Mouse (Mus musculus): Measurements from ENCODE around the gene Rplp1. TPM values are rescaled to one million over a fixed set of nuclear protein-coding genes. Genes with fewer than 3 reads are reported as not detected.

Gene Rplp1
- polyA plus RNA-seq, 1 experiment, result 8,063 TPM

DNA sequence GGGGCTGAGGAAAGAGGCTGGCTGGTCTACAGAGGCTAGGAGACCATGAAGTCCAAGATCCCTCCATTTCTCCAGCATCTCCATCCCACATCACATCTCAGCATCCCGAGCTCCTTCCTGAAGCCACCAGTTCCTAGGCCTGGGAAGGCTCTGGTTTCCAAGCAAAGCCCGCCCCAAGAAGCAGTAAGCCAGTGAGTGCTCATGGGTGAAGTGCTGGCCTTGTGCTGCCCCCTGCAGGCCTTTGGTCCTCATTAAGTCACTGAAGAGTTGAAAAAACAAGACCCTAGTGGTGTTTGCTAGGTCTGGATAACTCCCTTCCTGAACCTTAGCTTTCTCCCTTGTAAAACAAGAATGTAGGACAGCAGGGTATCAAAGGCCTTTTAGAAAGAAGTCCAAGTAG is 35.5 kb downstream of the Rplp1 start:
- DNase-seq, result peak; percentile 64

DNA sequence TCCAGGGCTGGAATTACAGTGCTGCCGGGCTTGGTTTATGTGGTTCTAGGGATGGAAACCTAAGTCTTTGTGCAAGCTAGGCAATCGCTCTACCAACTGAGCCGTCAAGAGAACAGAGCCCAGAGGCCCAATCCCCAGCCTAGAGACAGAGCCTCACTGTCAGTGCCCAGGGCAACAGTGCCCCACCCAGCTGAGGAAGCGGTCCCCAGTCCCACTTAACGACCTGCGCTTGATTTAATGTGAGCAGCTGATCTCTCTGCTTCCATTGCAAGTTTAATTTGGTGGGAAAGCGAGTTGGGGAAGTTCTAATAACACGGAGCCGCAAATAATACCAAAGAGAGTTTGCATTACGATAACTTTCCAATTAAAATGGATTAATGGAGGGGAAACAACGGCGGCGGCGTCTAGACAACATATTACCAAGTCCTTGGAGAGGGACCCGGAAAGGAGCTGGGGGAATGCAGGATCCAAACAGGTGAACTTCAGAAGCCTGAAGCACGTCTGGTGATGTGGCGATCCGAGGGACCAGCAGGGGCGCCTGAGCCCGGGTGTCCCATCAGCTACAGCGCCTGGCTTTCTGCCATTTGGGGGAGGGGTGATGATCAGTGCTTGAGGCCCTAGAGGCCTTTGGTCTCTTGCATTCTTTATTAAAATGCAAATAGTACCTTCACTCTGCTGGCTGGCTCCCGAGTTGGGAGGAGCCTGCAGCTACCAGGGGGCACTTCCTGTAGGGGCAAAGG is 36.8 kb downstream of the Rplp1 start:
- 26% methylated on average over 22 of the region's 22 CpGs for WGBS

More for the DNA sequence above, 35.5 kb downstream of the Rplp1 start:
- no peaks in the 10 kb centered on the region for H3K36me3 ChIP-seq (ENCODE audit: control insufficient read depth, insufficient read depth, low read length)
- H3K4me1 ChIP-seq (ENCODE audit: control insufficient read depth, insufficient read depth, low read length), result no peaks in the 10 kb centered on the region
- 77% methylated on average over 2 of the region's 2 CpGs for WGBS
- H3K4me3 ChIP-seq (ENCODE audit: insufficient read depth, low read depth, low read length), result no peak overlapping the region
- no peak overlapping the region for H3K27ac ChIP-seq (ENCODE audit: insufficient read depth, low read depth, low read length)
- no peaks in the 10 kb centered on the region for H3K27me3 ChIP-seq (replicated peaks; ENCODE audit: control insufficient read depth, insufficient read depth, low read length)
- TF ChIP-seq POLR2A (IDR thresholded peaks at IDR 0.05; ENCODE audit: low read depth, low read length), result no peak
- TF ChIP-seq CTCF (conservative IDR thresholded peaks at IDR 0.05; ENCODE audit: insufficient read depth, insufficient read length, low read depth, low read length), result peak; percentile 59

DNA sequence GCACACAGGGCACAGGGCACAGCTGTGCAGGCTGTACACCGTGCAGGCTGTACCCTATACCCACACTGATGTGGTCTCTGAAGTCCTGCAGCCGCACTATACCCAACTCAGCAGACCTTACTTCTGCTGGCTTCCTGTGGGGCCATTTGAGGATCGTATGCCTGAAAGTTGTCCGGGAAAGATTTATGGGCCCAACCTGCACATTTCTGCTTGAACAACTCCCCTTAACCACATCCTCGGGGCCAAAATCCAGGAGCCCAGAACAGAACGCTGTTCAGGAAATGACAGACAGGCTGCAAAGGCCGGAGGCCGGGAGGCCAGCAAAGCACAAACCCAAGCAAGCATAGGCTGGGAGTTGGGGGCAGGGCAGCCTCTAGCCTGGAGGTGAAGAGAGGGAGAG is 41.0 kb downstream of the Rplp1 start:
- no peak for TF ChIP-seq CTCF (conservative IDR thresholded peaks at IDR 0.05; ENCODE audit: insufficient read depth, insufficient read length, low read depth, low read length)
- TF ChIP-seq POLR2A (IDR thresholded peaks at IDR 0.05; ENCODE audit: low read depth, low read length), result no peak
- Histone ChIP-seq H3K27me3 (replicated peaks; ENCODE audit: control insufficient read depth, insufficient read depth, low read length) (no peaks in the 10 kb centered on the region), H3K27ac (ENCODE audit: insufficient read depth, low read depth, low read length) (no peak overlapping the region), H3K36me3 (ENCODE audit: control insufficient read depth, insufficient read depth, low read length) (no peaks in the 10 kb centered on the region), H3K4me3 (ENCODE audit: insufficient read depth, low read depth, low read length) (no peak overlapping the region), H3K4me1 (ENCODE audit: control insufficient read depth, insufficient read depth, low read length) (no peaks in the 10 kb centered on the region)
- 18% methylated on average over 8 of the region's 8 CpGs for WGBS
- peak; percentile 24 for DNase-seq

More for the DNA sequence above, 36.8 kb downstream of the Rplp1 start:
- DNase-seq, result peak; percentile 37
- Histone ChIP-seq H3K4me3 (ENCODE audit: insufficient read depth, low read depth, low read length) (no peak overlapping the region), H3K36me3 (ENCODE audit: control insufficient read depth, insufficient read depth, low read length) (no peaks in the 10 kb centered on the region), H3K4me1 (ENCODE audit: control insufficient read depth, insufficient read depth, low read length) (no peaks in the 10 kb centered on the region), H3K27ac (ENCODE audit: insufficient read depth, low read depth, low read length) (no peak overlapping the region), H3K27me3 (replicated peaks; ENCODE audit: control insufficient read depth, insufficient read depth, low read length) (no peaks in the 10 kb centered on the region)
- TF ChIP-seq CTCF (conservative IDR thresholded peaks at IDR 0.05; ENCODE audit: insufficient read depth, insufficient read length, low read depth, low read length), result no peak
- no peak for TF ChIP-seq POLR2A (IDR thresholded peaks at IDR 0.05; ENCODE audit: low read depth, low read length)

DNA sequence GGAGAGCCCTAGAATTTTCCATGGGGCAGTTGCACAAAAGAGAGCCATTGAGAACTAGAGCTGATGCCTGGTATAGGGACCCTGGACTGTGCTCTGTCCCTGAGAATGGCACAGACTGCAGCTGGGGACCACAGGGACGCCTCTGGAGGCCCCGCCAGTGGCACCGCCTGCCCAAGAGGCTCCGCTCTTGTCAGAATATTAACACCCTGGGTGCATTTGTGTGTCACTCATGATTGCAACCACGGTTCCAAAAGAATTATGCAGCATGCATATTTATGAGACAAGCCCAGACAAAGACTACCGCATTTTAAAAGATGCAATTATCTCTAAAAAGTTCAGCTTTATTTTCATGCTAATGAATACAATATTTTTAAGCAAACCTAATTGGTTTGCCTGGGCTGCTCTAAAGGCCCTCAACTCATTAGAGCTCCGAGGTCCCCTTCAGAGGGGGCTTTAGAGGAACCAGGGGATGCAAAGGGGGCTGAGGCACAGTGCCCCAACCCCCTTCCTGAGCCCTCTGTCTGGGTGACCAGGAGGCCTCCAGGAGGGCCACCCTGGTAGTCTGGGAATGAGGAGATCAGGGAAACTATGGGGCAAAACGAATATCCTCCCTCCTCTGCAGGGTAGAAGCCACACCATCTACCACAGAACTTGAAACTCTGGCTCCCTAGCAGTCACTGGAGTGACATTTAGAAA is 41.9 kb downstream of the Rplp1 start:
- 77% methylated on average over 8 of the region's 8 CpGs for WGBS
- no peaks in the 10 kb centered on the region for H3K27me3 ChIP-seq (replicated peaks; ENCODE audit: control insufficient read depth, insufficient read depth, low read length)
- H3K4me3 ChIP-seq (ENCODE audit: insufficient read depth, low read depth, low read length), result no peak overlapping the region
- H3K27ac ChIP-seq (ENCODE audit: insufficient read depth, low read depth, low read length), result no peak overlapping the region
- no peaks in the 10 kb centered on the region for H3K36me3 ChIP-seq (ENCODE audit: control insufficient read depth, insufficient read depth, low read length)
- DNase-seq, result no peak
- TF ChIP-seq CTCF (conservative IDR thresholded peaks at IDR 0.05; ENCODE audit: insufficient read depth, insufficient read length, low read depth, low read length) (no peak), POLR2A (IDR thresholded peaks at IDR 0.05; ENCODE audit: low read depth, low read length) (no peak)
- H3K4me1 ChIP-seq (ENCODE audit: control insufficient read depth, insufficient read depth, low read length), result no peaks in the 10 kb centered on the region

DNA sequence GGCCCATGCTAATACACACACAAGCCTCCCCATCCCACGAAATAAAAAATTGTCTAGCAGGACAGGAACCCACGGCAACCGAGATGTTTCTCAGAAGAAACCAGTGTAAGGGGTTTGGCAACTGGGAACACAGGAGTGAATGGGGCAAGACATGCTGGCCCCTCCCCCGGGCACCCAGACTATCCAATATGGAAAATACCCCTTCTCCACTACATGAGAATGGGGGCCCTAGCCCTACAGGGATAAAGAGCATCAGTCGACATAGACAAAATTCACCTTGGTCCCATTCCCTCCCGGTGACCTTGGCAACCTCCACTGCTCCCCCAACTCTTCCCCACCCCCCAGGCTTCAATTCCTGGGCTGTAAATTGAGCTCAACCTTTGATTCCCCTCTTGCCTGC is 42.5 kb downstream of the Rplp1 start:
- Histone ChIP-seq H3K4me3 (ENCODE audit: insufficient read depth, low read depth, low read length) (no peak overlapping the region), H3K27ac (ENCODE audit: insufficient read depth, low read depth, low read length) (no peak overlapping the region), H3K36me3 (ENCODE audit: control insufficient read depth, insufficient read depth, low read length) (no peaks in the 10 kb centered on the region), H3K4me1 (ENCODE audit: control insufficient read depth, insufficient read depth, low read length) (no peaks in the 10 kb centered on the region), H3K27me3 (replicated peaks; ENCODE audit: control insufficient read depth, insufficient read depth, low read length) (no peaks in the 10 kb centered on the region)
- TF ChIP-seq CTCF (conservative IDR thresholded peaks at IDR 0.05; ENCODE audit: insufficient read depth, insufficient read length, low read depth, low read length) (no peak), POLR2A (IDR thresholded peaks at IDR 0.05; ENCODE audit: low read depth, low read length) (no peak)
- 87% methylated on average over 6 of the region's 6 CpGs for WGBS
- DNase-seq, result no peak

DNA sequence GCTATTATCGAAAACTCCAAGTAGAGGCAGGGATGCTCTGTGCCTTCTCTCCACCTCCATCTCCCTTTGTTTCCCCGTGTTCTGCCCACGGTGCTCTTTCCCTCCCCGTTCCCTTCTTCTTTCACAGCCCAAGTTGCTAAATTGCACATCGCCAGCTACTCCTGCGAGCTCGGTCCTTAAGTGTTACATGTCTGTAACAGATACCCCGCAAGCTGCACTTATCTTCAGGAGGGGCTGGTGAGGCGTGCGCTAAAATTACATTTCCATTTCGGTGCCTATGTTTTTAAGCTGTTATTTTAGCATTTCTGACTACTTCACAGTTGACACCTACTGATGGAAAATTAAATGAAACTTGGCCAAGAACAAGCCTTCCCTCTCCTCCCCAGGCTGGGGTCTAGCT is 46.7 kb downstream of the Rplp1 start:
- WGBS, result 59% methylated on average over 11 of the region's 11 CpGs
- Histone ChIP-seq H3K4me1 (ENCODE audit: control insufficient read depth, insufficient read depth, low read length) (no peaks in the 10 kb centered on the region), H3K27ac (ENCODE audit: insufficient read depth, low read depth, low read length) (no peak overlapping the region), H3K36me3 (ENCODE audit: control insufficient read depth, insufficient read depth, low read length) (no peaks in the 10 kb centered on the region), H3K27me3 (replicated peaks; ENCODE audit: control insufficient read depth, insufficient read depth, low read length) (no peaks in the 10 kb centered on the region), H3K4me3 (ENCODE audit: insufficient read depth, low read depth, low read length) (no peak overlapping the region)
- DNase-seq, result no peak
- no peak for TF ChIP-seq POLR2A (IDR thresholded peaks at IDR 0.05; ENCODE audit: low read depth, low read length)
- no peak for TF ChIP-seq CTCF (conservative IDR thresholded peaks at IDR 0.05; ENCODE audit: insufficient read depth, insufficient read length, low read depth, low read length)

Other genes starting within 250 kb of the Rplp1 start
- gene Kif23, start 32.2 kb upstream of the Rplp1 start, polyA plus RNA-seq (2012; rRNA removed), result 1.1 and 1.4 TPM in 2 replicates
- gene Paqr5, start 112.3 kb upstream of the Rplp1 start, polyA plus RNA-seq (2012; rRNA removed), result 315 and 347 TPM in 2 replicates
- 3.1 and 3.3 TPM in 2 replicates for gene Glce, start 208.1 kb upstream of the Rplp1 start, polyA plus RNA-seq (2012; rRNA removed)

Measured in kidney, adult 2 months (tissue).